Mouse (Mus musculus) embryonic facial prominence, embryonic 11.5 days (tissue): ENCODE results near the gene Espl1. TPM values are rescaled to one million over a fixed set of nuclear protein-coding genes. Genes with fewer than 3 reads are reported as not detected.
A peak's percentile ranks its signal among the peaks of the same experiment; 100 is the strongest.

Source experiments
- ATAC-seq: fragments of 200-750 bp; cut with Nextera tagmentation; replicated peaks from 2 replicates; pipeline ENCODE4 v1.8.0; 2017; ENCODE audit warnings: low read depth; ENCODE audit not compliant: insufficient number of reproducible peaks, low FRiP score, low TSS enrichment
- DNase-seq: peaks from one replicate; pipeline ENCODE4 v3.0.0-alpha.2; 2015; ENCODE audit warnings: low spot score
- H3K27ac ChIP-seq: fragments of 300-500 bp; sonication (generic); replicated peaks from 2 replicates; pipeline ENCODE4 v1.5.1; 2014; ENCODE audit warnings: mild to moderate bottlenecking, low read depth, low read length, control low read depth
- H3K27me3 ChIP-seq: fragments of 300-500 bp; sonication (generic); 2 replicates; pipeline ENCODE4 v1.6.1; 2014; ENCODE audit warnings: mild to moderate bottlenecking, low read length, moderate library complexity, mixed read lengths; ENCODE audit not compliant: control insufficient read depth, insufficient read depth
- H3K36me3 ChIP-seq: fragments of 300-500 bp; sonication (generic); replicated peaks from 2 replicates; pipeline ENCODE4 v1.6.1; 2014; ENCODE audit warnings: low read depth, mild to moderate bottlenecking, low read length, moderate library complexity, mixed read lengths; ENCODE audit not compliant: control insufficient read depth, insufficient read depth
- H3K4me1 ChIP-seq: fragments of 300-500 bp; sonication (generic); 2 replicates; pipeline ENCODE4 v1.6.1; 2014; ENCODE audit warnings: low read length, mixed read lengths; ENCODE audit not compliant: control insufficient read depth, insufficient read depth
- H3K4me2 ChIP-seq: fragments of 300-500 bp; sonication (generic); 2 replicates; pipeline ENCODE4 v1.6.1; 2014; ENCODE audit warnings: low read depth, mild to moderate bottlenecking, control low read depth, low read length, moderate library complexity
- H3K4me3 ChIP-seq: fragments of 300-500 bp; sonication (generic); 2 replicates; pipeline ENCODE4 v1.5.1; 2014; ENCODE audit warnings: low read depth, low read length, control low read depth
- H3K9ac ChIP-seq: fragments of 300-500 bp; sonication (generic); replicated peaks from 2 replicates; pipeline ENCODE4 v1.6.1; 2014; ENCODE audit warnings: mild to moderate bottlenecking, control low read depth, low read length
- H3K9me3 ChIP-seq: fragments of 300-500 bp; sonication (generic); replicated peaks from 2 replicates; pipeline ENCODE4 v1.6.1; 2016; ENCODE audit warnings: mild to moderate bottlenecking, low read length, inconsistent platforms, mixed read lengths; ENCODE audit not compliant: control insufficient read depth
- WGBS: fragments of 180-500 bp; shearing (Covaris S2); extraction: QIAGEN DNeasy Blood & Tissue Kit; methylation state at CpG from one replicate; pipeline ENCODE4 v1.1.7; 2014; 5-methylcytosine and 5-hydroxymethylcytosine counted together
- polyA plus RNA-seq: library from polyadenylated mRNA; unstranded; fragments of >200 nt; fragmentation: Nextera tagmentation; extraction: Ambion mirVana; gene quantifications from 2 replicates; pipeline ENCODE4 v1.2.1, GENCODE M21; 2014

The Espl1 gene
- polyA plus RNA-seq, 1 experiment from 2014 or later: 37.7 TPM

DNA sequence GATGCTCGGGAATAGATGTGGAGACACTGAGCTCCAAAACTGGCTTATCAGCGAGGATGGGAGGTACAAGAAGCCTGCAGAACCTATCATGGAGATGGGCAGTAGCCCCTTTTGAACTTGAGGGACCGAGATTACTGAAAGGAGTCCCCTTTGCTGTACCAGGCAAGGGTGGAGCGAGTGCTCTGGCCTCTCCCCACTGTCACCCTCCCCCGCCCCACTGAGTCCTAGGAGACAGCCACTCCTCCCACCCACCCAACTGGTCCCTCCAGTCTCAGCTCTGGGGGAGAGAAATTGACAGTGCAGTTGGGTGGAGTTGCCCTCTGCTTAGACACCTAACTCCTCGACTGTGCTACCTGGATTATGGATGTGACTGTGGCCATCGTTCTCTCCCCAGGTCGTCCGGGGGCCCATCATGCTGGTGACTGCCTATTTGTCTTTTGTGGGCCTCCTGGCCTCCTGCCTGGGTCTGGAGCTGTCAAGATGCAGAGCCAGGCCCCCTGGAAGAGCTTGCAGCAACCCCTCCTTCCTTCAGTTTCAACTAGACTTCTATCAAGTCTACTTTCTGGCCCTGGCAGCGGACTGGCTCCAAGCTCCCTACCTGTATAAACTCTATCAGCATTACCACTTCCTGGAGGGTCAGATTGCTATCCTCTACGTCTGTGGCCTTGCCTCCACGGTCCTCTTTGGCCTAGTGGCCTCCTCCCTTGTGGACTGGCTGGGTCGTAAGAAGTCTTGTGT is 16.1 kb upstream of the Espl1 start:
- Histone ChIP-seq H3K4me2 (peak overlapping the region; percentile 43), H3K4me3 (peak overlapping the region; percentile 90), H3K4me1 (peaks cover 6% of the 10 kb centered on the region), H3K9me3 (no peaks in the 10 kb centered on the region), H3K27ac (peak overlapping the region; percentile 72; the same call in 1 of the 2 replicates), H3K27me3 (no peaks in the 10 kb centered on the region), H3K36me3 (no peaks in the 10 kb centered on the region; the same call in none of the 2 replicates), H3K9ac (peak overlapping the region; percentile 84)
- ATAC-seq (0 out of 2 replicates have a peak, but pooled peaks have one; percentile 25), DNase-seq (no peak)
- WGBS: 27% methylated on average over 13 of the region's 13 CpGs

DNA sequence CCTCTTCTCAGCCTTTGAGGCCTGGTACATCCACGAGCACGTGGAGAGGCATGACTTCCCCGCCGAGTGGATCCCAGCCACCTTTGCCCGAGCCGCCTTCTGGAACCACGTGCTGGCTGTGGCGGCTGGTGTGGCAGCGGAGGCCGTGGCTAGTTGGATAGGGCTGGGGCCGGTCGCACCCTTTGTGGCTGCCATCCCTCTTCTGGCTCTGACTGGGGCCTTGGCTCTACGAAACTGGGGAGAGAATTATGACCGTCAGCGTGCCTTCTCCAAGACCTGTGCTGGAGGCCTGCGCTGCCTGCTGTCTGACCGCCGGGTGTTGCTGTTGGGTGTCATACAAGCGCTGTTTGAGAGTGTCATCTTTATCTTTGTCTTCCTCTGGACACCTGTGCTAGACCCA is 15.4 kb upstream of the Espl1 start:
- no peak for DNase-seq
- Histone ChIP-seq H3K4me1 (peaks cover 6% of the 10 kb centered on the region), H3K9me3 (no peaks in the 10 kb centered on the region), H3K4me2 (no peak overlapping the region; the same call in 1 of the 2 replicates), H3K36me3 (no peaks in the 10 kb centered on the region; the same call in none of the 2 replicates), H3K4me3 (peak overlapping the region; percentile 90), H3K27me3 (no peaks in the 10 kb centered on the region), H3K27ac (no peak overlapping the region), H3K9ac (no peak overlapping the region)
- WGBS: 92% methylated on average over 19 of the region's 19 CpGs
- no peak for ATAC-seq

- Histone ChIP-seq H3K4me3 (no peak overlapping the region), H3K4me2 (no peak overlapping the region), H3K36me3 (no peaks in the 10 kb centered on the region; the same call in none of the 2 replicates), H3K9ac (no peak overlapping the region), H3K9me3 (no peaks in the 10 kb centered on the region), H3K4me1 (peaks cover 6% of the 10 kb centered on the region), H3K27ac (no peak overlapping the region), H3K27me3 (no peaks in the 10 kb centered on the region)
- 86% methylated on average over 8 of the region's 8 CpGs for WGBS
- ATAC-seq (no peak), DNase-seq (no peak)
Observed at GRCm38 (mm10) chr15:102282463-102283292, 13.4 kb upstream of the Espl1 start.

GRCm38 (mm10) chr15:102283648-102284047 is 12.4 kb upstream of the Espl1 start:
- WGBS: 73% methylated on average over 3 of the region's 3 CpGs
- ATAC-seq: no peak
- H3K9ac ChIP-seq: no peak overlapping the region
- no peak overlapping the region for H3K27ac ChIP-seq
- no peak overlapping the region for H3K4me2 ChIP-seq
- H3K4me1 ChIP-seq: peaks cover 6% of the 10 kb centered on the region
- no peak overlapping the region for H3K4me3 ChIP-seq
- DNase-seq: no peak
- no peaks in the 10 kb centered on the region for H3K9me3 ChIP-seq
- H3K27me3 ChIP-seq: no peaks in the 10 kb centered on the region
- H3K36me3 ChIP-seq: no peaks in the 10 kb centered on the region; the same call in none of the 2 replicates

DNA sequence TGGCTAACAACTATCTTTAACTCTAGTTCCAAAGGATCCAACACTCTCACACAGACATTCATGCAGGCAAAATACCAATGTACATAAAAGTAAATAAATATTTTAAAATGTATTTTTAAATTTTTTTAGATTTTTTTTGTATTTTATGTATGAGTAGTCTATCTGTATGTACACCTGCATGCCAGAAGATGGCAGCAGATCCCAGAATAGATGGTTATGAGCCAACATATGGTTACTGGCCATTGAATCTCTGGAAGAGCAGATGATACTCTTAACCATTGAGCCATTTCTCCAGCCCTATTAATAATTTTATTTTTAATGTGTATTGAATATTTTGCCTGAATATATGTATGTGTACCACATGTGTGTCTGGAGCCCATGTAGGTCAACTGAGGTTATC is 8.7 kb upstream of the Espl1 start:
- H3K27me3 ChIP-seq: no peaks in the 10 kb centered on the region
- H3K9ac ChIP-seq: no peak overlapping the region
- H3K9me3 ChIP-seq: no peaks in the 10 kb centered on the region
- H3K36me3 ChIP-seq: no peaks in the 10 kb centered on the region
- no peaks in the 10 kb centered on the region for H3K4me1 ChIP-seq
- peak; percentile 59 for DNase-seq
- H3K4me3 ChIP-seq: no peak overlapping the region
- H3K27ac ChIP-seq: no peak overlapping the region
- ATAC-seq: no peak
- no peak overlapping the region for H3K4me2 ChIP-seq

DNA sequence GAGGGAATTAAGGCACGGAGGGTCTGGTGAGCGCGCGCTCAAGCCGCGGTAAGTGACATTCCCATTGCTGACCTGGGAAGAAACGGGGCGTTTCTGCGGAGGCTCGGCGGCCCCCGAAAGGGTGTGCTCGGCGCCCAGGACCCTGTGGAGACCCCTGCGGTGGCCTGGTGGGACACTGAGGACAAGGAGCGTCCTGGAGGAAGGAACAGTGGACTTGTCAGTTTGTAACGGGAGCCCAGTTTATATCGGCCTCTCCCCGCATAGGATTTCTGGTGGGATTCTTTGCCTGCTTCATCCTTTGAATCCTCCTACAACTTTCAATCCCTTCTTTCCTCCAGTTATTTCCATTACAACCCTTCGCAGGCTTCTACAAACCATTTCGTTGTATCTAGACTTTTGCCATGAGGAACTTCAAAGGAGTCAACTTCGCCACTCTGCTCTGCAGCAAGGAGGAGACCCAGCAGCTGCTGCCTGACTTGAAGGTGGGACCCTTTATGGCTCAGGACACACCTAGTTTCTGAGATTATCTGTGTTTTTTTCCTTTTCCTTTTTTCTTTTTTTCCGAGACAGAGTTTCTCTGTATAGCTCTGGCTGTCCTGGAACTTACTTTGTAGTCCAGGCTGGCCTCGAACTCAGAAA is 421 bp downstream of the Espl1 start:
- WGBS: 5% methylated on average over 24 of the region's 24 CpGs

GRCm38 (mm10) chr15:102302542-102302941 is 6.5 kb downstream of the Espl1 start:
- no peaks in the 10 kb centered on the region for H3K9me3 ChIP-seq
- H3K9ac ChIP-seq: no peak overlapping the region
- no peak for ATAC-seq
- WGBS: 94% methylated on average over 6 of the region's 6 CpGs
- peaks cover 14% of the 10 kb centered on the region for H3K36me3 ChIP-seq
- no peaks in the 10 kb centered on the region for H3K27me3 ChIP-seq
- H3K4me1 ChIP-seq: no peaks in the 10 kb centered on the region
- no peak overlapping the region for H3K27ac ChIP-seq
- H3K4me3 ChIP-seq: no peak overlapping the region
- H3K4me2 ChIP-seq: no peak overlapping the region
- no peak for DNase-seq

More for the DNA sequence above, 421 bp downstream of the Espl1 start:
- Histone ChIP-seq H3K27me3 (no peaks in the 10 kb centered on the region), H3K4me2 (peak overlapping the region; percentile 84), H3K9ac (peak overlapping the region; percentile 69), H3K4me1 (no peaks in the 10 kb centered on the region; the same call in 1 of the 2 replicates), H3K9me3 (no peaks in the 10 kb centered on the region), H3K4me3 (peak overlapping the region; percentile 82), H3K36me3 (peaks cover 9% of the 10 kb centered on the region), H3K27ac (0 out of 2 replicates have a peak overlapping the region, but pooled peaks have one; percentile 49)
- ATAC-seq (peak; percentile 24; the same call in 1 of the 2 replicates), DNase-seq (no peak)
